In the genomic region with DNA sequence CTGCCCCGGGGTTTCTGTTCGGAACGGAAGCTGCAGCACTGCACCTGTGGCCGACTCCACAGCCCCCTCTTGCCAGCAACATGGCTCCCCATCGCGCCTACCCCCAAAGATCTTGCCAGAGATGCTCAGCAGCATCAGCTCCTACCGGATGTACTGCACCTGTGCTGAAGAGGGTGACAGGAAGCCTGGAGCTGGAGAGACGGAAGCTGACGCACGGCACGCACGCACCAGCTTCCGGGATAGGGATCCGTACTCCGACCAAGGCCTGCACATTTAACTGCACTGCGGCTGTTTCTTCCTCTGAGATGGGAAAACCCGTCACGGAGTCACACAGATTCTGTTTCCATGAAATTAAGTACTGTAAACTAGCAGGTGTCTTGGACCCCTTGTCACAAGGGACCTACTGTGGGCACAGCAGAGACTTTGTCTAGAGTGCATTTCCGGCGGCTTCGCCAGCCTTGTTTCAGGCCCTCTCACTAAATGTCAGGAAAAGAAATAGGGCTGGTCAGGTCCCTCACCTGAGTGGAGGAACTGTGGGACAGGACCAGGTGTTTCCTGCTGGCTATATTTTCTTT, we compare ENCODE assay signal across 17 mouse cellular contexts. TPM values are rescaled to one million over a fixed set of nuclear protein-coding genes. Genes with fewer than 3 reads are reported as not detected.
"Had no signal": no experiment of that assay in that cellular context is flagged by ENCODE, and none has a peak within 500 bp of the region (broad histone marks: within the 10 kb centered on the region; RNA-seq: fewer than 3 reads in every experiment).

No protein-coding gene starts in this region.

- H3K4me3 ChIP-seq: layer of hippocampus, adult 2 months; limb, embryonic 15.5 days; liver, embryonic 13.5 days; midbrain, embryonic 12.5 days; neural tube, embryonic 13.5 days; stomach, embryonic 15.5 days had no signal

- H3K27ac ChIP-seq: kidney, postnatal 0 days; layer of hippocampus, adult 2 months; limb, embryonic 15.5 days; liver, embryonic 13.5 days; midbrain, embryonic 12.5 days; neural tube, embryonic 13.5 days; stomach, embryonic 15.5 days had no signal

- DNase-seq: kidney, adult 8-10 months; kidney, postnatal 36 days; liver, embryonic 13.5 days; lung, adult 18-20 months; right cerebral cortex, postnatal 14 days; thymus, adult 2 months; thymus, postnatal 36 days had no signal

- ATAC-seq: inflammation-experienced regulatory T-cells, adult 6 months; intestine, postnatal 0 days; midbrain, embryonic 16.5 days had no signal

- H3K9me3 ChIP-seq: limb, embryonic 15.5 days; liver, embryonic 13.5 days; midbrain, embryonic 12.5 days; neural tube, embryonic 13.5 days; stomach, embryonic 15.5 days had no signal

- H3K4me1 ChIP-seq: liver, embryonic 13.5 days; stomach, embryonic 15.5 days had no signal

- H3K36me3 ChIP-seq: limb, embryonic 15.5 days; liver, embryonic 13.5 days; midbrain, embryonic 12.5 days; neural tube, embryonic 13.5 days; stomach, embryonic 15.5 days had no signal

- H3K27me3 ChIP-seq: limb, embryonic 15.5 days; liver, embryonic 13.5 days; midbrain, embryonic 12.5 days; neural tube, embryonic 13.5 days; stomach, embryonic 15.5 days had no signal

- H3K4me2 ChIP-seq: limb, embryonic 15.5 days; liver, embryonic 13.5 days; midbrain, embryonic 12.5 days; neural tube, embryonic 13.5 days; stomach, embryonic 15.5 days had no signal

- H3K9ac ChIP-seq: limb, embryonic 15.5 days; liver, embryonic 13.5 days; midbrain, embryonic 12.5 days; neural tube, embryonic 13.5 days; stomach, embryonic 15.5 days had no signal

RNA-seq across cellular contexts. Expression of gene Arhgap22, which starts 23.9 kb away (rescaled TPM):
- total RNA-seq: megakaryocyte-erythroid progenitor cell, adult 5-6 weeks had no signal
